In the genomic region with DNA sequence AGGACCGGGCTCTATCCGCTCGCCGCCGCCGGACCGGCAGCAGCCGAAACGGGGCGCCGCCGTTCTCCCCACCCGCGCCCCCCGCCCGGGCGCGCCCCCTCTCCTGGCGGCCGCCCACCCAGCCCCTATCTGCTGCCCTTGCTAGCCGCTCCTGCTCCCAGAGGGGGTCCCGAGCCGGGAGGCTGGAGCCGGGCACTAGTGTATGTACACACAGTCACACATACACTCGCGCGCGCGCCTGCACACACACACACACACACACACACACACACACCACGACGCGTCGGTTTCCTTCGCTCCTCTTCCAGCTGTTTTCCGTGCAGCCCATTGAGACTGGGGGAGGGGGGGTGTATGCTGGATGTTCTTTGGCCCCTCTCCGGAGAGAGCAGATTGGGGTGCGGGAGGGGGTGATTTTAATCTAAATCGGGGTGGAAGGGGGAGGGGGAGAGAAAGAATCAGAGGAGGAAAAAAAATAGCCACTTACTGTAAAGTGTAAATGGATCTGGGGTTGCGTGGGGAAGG, we compare ENCODE assay signal across 8 mouse cellular contexts. TPM values are rescaled to one million over a fixed set of nuclear protein-coding genes. Genes with fewer than 3 reads are reported as not detected.
DNase-seq lines count a peak whose midpoint lies in the region; ATAC-seq and TF ChIP-seq lines count a peak whose summit lies in the region.

No protein-coding gene starts in this region.

- H3K9me3 ChIP-seq in forebrain, embryonic 16.5 days (ENCODE audit: control insufficient read depth, low read length) = no peaks in the 10 kb centered on the region
- no peaks in the 10 kb centered on the region for H3K9me3 ChIP-seq in hindbrain, embryonic 15.5 days
- no peaks in the 10 kb centered on the region for H3K9me3 ChIP-seq in limb, embryonic 12.5 days
- no peaks in the 10 kb centered on the region for H3K9me3 ChIP-seq in midbrain, embryonic 13.5 days

- no peak for TF ChIP-seq CTCF in bone marrow, adult 2 months (IDR thresholded peaks at IDR 0.05; ENCODE audit: control insufficient read depth, insufficient read depth, low read length)

- DNase-seq in NIH3T3 (ENCODE audit: low read depth) = peak; percentile 68
- peak; percentile 7 to 41 for DNase-seq in spleen, postnatal 36 days (ENCODE audit: low spot score in 2 of 2)

- no peaks in the 10 kb centered on the region for H3K27me3 ChIP-seq in forebrain, embryonic 16.5 days (replicated peaks; ENCODE audit: control insufficient read depth, insufficient read depth, low read length)
- H3K27me3 ChIP-seq in hindbrain, embryonic 15.5 days = no peaks in the 10 kb centered on the region
- peaks cover 8% of the 10 kb centered on the region for H3K27me3 ChIP-seq in limb, embryonic 12.5 days
- H3K27me3 ChIP-seq in midbrain, embryonic 13.5 days = peaks cover 4% of the 10 kb centered on the region; the same call in 1 of the 2 replicates

- H3K4me3 ChIP-seq in bone marrow, adult 2 months (replicated peaks; ENCODE audit: control insufficient read depth, low read depth, low read length) = peak overlapping the region; percentile 93
- peak overlapping the region; percentile 92 for H3K4me3 ChIP-seq in forebrain, embryonic 16.5 days (replicated peaks; ENCODE audit: low read length)
- H3K4me3 ChIP-seq in hindbrain, embryonic 15.5 days = peak overlapping the region; percentile 85
- peak overlapping the region; percentile 82 for H3K4me3 ChIP-seq in limb, embryonic 12.5 days (replicated peaks)
- peak overlapping the region; percentile 88 for H3K4me3 ChIP-seq in midbrain, embryonic 13.5 days (replicated peaks)

- under 1% methylated on average over 34 of the region's 39 CpGs for WGBS in bone marrow, adult 2 months
- 0% methylated on average over 16 of the region's 39 CpGs for WGBS in forebrain, embryonic 16.5 days
- 0% methylated on average over 33 of the region's 39 CpGs for WGBS in hindbrain, embryonic 15.5 days
- WGBS in limb, embryonic 12.5 days = 1% methylated on average over 17 of the region's 39 CpGs
- WGBS in midbrain, embryonic 13.5 days = under 1% methylated on average over 38 of the region's 39 CpGs

- peaks cover 2% of the 10 kb centered on the region for H3K4me1 ChIP-seq in bone marrow, adult 2 months (ENCODE audit: control insufficient read depth, insufficient read depth, low read length)
- peaks cover 45% of the 10 kb centered on the region for H3K4me1 ChIP-seq in forebrain, embryonic 16.5 days (replicated peaks; ENCODE audit: control insufficient read depth, insufficient read depth, low read length)
- H3K4me1 ChIP-seq in hindbrain, embryonic 15.5 days (replicated peaks) = peaks cover 47% of the 10 kb centered on the region
- peaks cover 47% of the 10 kb centered on the region for H3K4me1 ChIP-seq in limb, embryonic 12.5 days (replicated peaks)
- H3K4me1 ChIP-seq in midbrain, embryonic 13.5 days (replicated peaks) = peaks cover 50% of the 10 kb centered on the region

- no peak for TF ChIP-seq POLR2A in bone marrow, adult 2 months (IDR thresholded peaks at IDR 0.05; ENCODE audit: borderline replicate concordance, control insufficient read depth, low read depth, low read length)

- no peaks in the 10 kb centered on the region for H3K36me3 ChIP-seq in forebrain, embryonic 16.5 days (ENCODE audit: control insufficient read depth, insufficient read depth)
- no peaks in the 10 kb centered on the region for H3K36me3 ChIP-seq in hindbrain, embryonic 15.5 days
- H3K36me3 ChIP-seq in limb, embryonic 12.5 days = no peaks in the 10 kb centered on the region
- H3K36me3 ChIP-seq in midbrain, embryonic 13.5 days = no peaks in the 10 kb centered on the region

- peak overlapping the region; percentile 68 for H3K4me2 ChIP-seq in forebrain, embryonic 16.5 days (ENCODE audit: low read length)
- peak overlapping the region; percentile 95 for H3K4me2 ChIP-seq in hindbrain, embryonic 15.5 days
- H3K4me2 ChIP-seq in limb, embryonic 12.5 days = peak overlapping the region; percentile 89
- H3K4me2 ChIP-seq in midbrain, embryonic 13.5 days (replicated peaks) = peak overlapping the region; percentile 70

- ATAC-seq in forebrain, embryonic 16.5 days = peak; percentile 37
- peak; percentile 29 for ATAC-seq in hindbrain, embryonic 15.5 days (ENCODE audit: low FRiP score, low read depth)
- ATAC-seq in limb, embryonic 12.5 days (ENCODE audit: insufficient number of reproducible peaks, insufficient read depth, low FRiP score, low TSS enrichment, low read depth) = peak; percentile 53; the same call in 1 of the 2 replicates
- peak; percentile 64 for ATAC-seq in midbrain, embryonic 13.5 days
- no peak for ATAC-seq in activated CD4-positive, CD25-positive, alpha-beta regulatory T cell, adult 4 months

- H3K27ac ChIP-seq in bone marrow, adult 2 months (ENCODE audit: control insufficient read depth, insufficient read depth, low read depth, low read length, poor library complexity) = peak overlapping the region; percentile 97
- peak overlapping the region; percentile 99 for H3K27ac ChIP-seq in forebrain, embryonic 16.5 days (ENCODE audit: low read length)
- H3K27ac ChIP-seq in hindbrain, embryonic 15.5 days (replicated peaks) = peak overlapping the region; percentile 95
- peak overlapping the region; percentile 93 for H3K27ac ChIP-seq in limb, embryonic 12.5 days
- peak overlapping the region; percentile 98 for H3K27ac ChIP-seq in midbrain, embryonic 13.5 days

- peak overlapping the region; percentile 97 for H3K9ac ChIP-seq in forebrain, embryonic 16.5 days (replicated peaks; ENCODE audit: low read depth, low read length)
- peak overlapping the region; percentile 94 for H3K9ac ChIP-seq in hindbrain, embryonic 15.5 days
- H3K9ac ChIP-seq in limb, embryonic 12.5 days (replicated peaks) = peak overlapping the region; percentile 90
- peak overlapping the region; percentile 91 for H3K9ac ChIP-seq in midbrain, embryonic 13.5 days (replicated peaks)

RNA-seq across cellular contexts. Expression of a gene that starts 0.4 kb away (rescaled TPM):
- polyA plus RNA-seq in bone marrow, adult 2 months (2011; ENCODE audit: insufficient read depth, insufficient read length, low replicate concordance, missing spikeins) = 3.2 and 5.8 TPM in 2 replicates
- polyA plus RNA-seq in forebrain, embryonic 16.5 days (2015; fragmentation: Nextera tagmentation; extraction: Ambion mirVana) = 12.1 and 15.3 TPM in 2 replicates
- 7.8 and 8.1 TPM in 2 replicates for polyA plus RNA-seq in hindbrain, embryonic 15.5 days (2015; fragmentation: Nextera tagmentation; extraction: Ambion mirVana)
- 2.5 and 2.7 TPM in 2 replicates for polyA plus RNA-seq in limb, embryonic 12.5 days (2016; fragmentation: Nextera tagmentation; extraction: Ambion mirVana)
- polyA plus RNA-seq in midbrain, embryonic 13.5 days (2015; fragmentation: Nextera tagmentation; extraction: Ambion mirVana) = 6.3 and 7.1 TPM in 2 replicates
- 10 to 100 TPM; 28.1 to 32.9 TPM for polyA plus RNA-seq in activated CD4-positive, CD25-positive, alpha-beta regulatory T cell, adult 4 months (2017; shearing (Covaris generic))
